Mouse (Mus musculus) lung, embryonic 14.5 days (tissue): ENCODE results near the gene Gorasp2. TPM values are rescaled to one million over a fixed set of nuclear protein-coding genes. Genes with fewer than 3 reads are reported as not detected.

Source experiments
- ATAC-seq: fragments of 200-750 bp; cut with Nextera tagmentation; 2 replicates; pipeline ENCODE4 v1.8.0; 2017; ENCODE audit warnings: mild to moderate bottlenecking, moderate TSS enrichment, moderate library complexity; ENCODE audit not compliant: insufficient read depth
- DNase-seq: peaks from one replicate; pipeline ENCODE4 v3.0.0-alpha.2; 2015
- H3K27ac ChIP-seq: fragments of 300-500 bp; sonication (generic); 2 replicates; pipeline ENCODE4 v1.5.1; 2014; ENCODE audit warnings: low read depth, mild to moderate bottlenecking, moderate library complexity
- H3K27me3 ChIP-seq: fragments of 300-500 bp; sonication (generic); 2 replicates; pipeline ENCODE4 v1.6.1; 2014; ENCODE audit warnings: low read length, control low read depth; ENCODE audit not compliant: insufficient read depth
- H3K36me3 ChIP-seq: fragments of 300-500 bp; sonication (generic); 2 replicates; pipeline ENCODE4 v1.6.1; 2014; ENCODE audit warnings: control low read depth; ENCODE audit not compliant: insufficient read depth
- H3K4me1 ChIP-seq: fragments of 300-500 bp; sonication (generic); 2 replicates; pipeline ENCODE4 v1.6.1; 2014; ENCODE audit warnings: antibody characterized with exemption, control low read depth; ENCODE audit not compliant: insufficient read depth
- H3K4me2 ChIP-seq: fragments of 300-500 bp; sonication (generic); 2 replicates; pipeline ENCODE4 v1.6.1; 2014; ENCODE audit warnings: mild to moderate bottlenecking
- H3K4me3 ChIP-seq: fragments of 300-500 bp; sonication (generic); 2 replicates; pipeline ENCODE4 v1.5.1; 2014; ENCODE audit warnings: low read depth, low read length
- H3K9ac ChIP-seq: fragments of 300-500 bp; sonication (generic); 2 replicates; pipeline ENCODE4 v1.6.1; 2014
- H3K9me3 ChIP-seq: fragments of 300-500 bp; sonication (generic); 2 replicates; pipeline ENCODE4 v1.6.1; 2016; ENCODE audit warnings: low read depth, low read length, control low read depth
- CTCF ChIP-seq: IDR thresholded peaks from 2 replicates; pipeline ENCODE4 v1.5.1; 2016; ENCODE audit warnings: antibody characterized with exemption, low read depth
- WGBS: fragments of 180-500 bp; shearing (Covaris S2); extraction: QIAGEN DNeasy Blood & Tissue Kit; methylation state at CpG from one replicate; pipeline ENCODE4 v1.1.7; 2014; 5-methylcytosine and 5-hydroxymethylcytosine counted together
- polyA plus RNA-seq: library from polyadenylated mRNA; unstranded; fragments of >200 nt; fragmentation: Nextera tagmentation; extraction: Ambion mirVana; gene quantifications from 2 replicates; pipeline ENCODE4 v1.2.1, GENCODE M21; 2014

Gorasp2 gene
- polyA plus RNA-seq, 1 experiment from 2014 or later = 208 TPM

GRCm38 (mm10) chr2:70625761-70626160, 35.6 kb upstream of the Gorasp2 start:
- no peak overlapping the region for H3K4me3 ChIP-seq
- H3K9ac ChIP-seq = no peak overlapping the region
- H3K27ac ChIP-seq = no peak overlapping the region
- no peaks in the 10 kb centered on the region for H3K36me3 ChIP-seq
- DNase-seq = peak; percentile 30
- no peaks in the 10 kb centered on the region for H3K4me1 ChIP-seq
- no peak for TF ChIP-seq CTCF
- H3K27me3 ChIP-seq = no peaks in the 10 kb centered on the region
- H3K9me3 ChIP-seq = no peaks in the 10 kb centered on the region
- 56% methylated on average over 7 of the region's 7 CpGs for WGBS
- ATAC-seq = no peak
- no peak overlapping the region for H3K4me2 ChIP-seq

- no peak for DNase-seq
- Histone ChIP-seq H3K4me1 (no peaks in the 10 kb centered on the region), H3K27me3 (no peaks in the 10 kb centered on the region), H3K4me3 (no peak overlapping the region), H3K27ac (no peak overlapping the region), H3K9ac (no peak overlapping the region), H3K4me2 (no peak overlapping the region), H3K36me3 (no peaks in the 10 kb centered on the region), H3K9me3 (no peaks in the 10 kb centered on the region)
- no peak for TF ChIP-seq CTCF
- ATAC-seq = no peak
- WGBS = 90% methylated on average over 12 of the region's 12 CpGs
Measured at GRCm38 (mm10) chr2:70628397-70628796, 33.0 kb upstream of the Gorasp2 start.

GRCm38 (mm10) chr2:70629339-70629761, 32.0 kb upstream of the Gorasp2 start:
- ATAC-seq = peak; percentile 87
- WGBS = 10% methylated on average over 10 of the region's 10 CpGs
- H3K4me3 ChIP-seq = peak overlapping the region; percentile 15
- no peak for TF ChIP-seq CTCF
- no peaks in the 10 kb centered on the region for H3K9me3 ChIP-seq
- no peak overlapping the region for H3K27ac ChIP-seq
- no peak overlapping the region for H3K9ac ChIP-seq
- H3K36me3 ChIP-seq = no peaks in the 10 kb centered on the region
- no peaks in the 10 kb centered on the region for H3K27me3 ChIP-seq
- H3K4me2 ChIP-seq = peak overlapping the region; percentile 45
- peak; percentile 82 for DNase-seq
- H3K4me1 ChIP-seq = no peaks in the 10 kb centered on the region

- Histone ChIP-seq H3K4me1 (no peaks in the 10 kb centered on the region), H3K9ac (no peak overlapping the region), H3K27ac (no peak overlapping the region), H3K36me3 (no peaks in the 10 kb centered on the region), H3K4me3 (no peak overlapping the region), H3K27me3 (no peaks in the 10 kb centered on the region), H3K4me2 (peak overlapping the region; percentile 45), H3K9me3 (no peaks in the 10 kb centered on the region)
- DNase-seq (no peak), ATAC-seq (no peak)
- WGBS = 52% methylated on average over 3 of the region's 3 CpGs
- no peak for TF ChIP-seq CTCF
Measured at GRCm38 (mm10) chr2:70629921-70630320, 31.5 kb upstream of the Gorasp2 start.

- WGBS = 96% methylated on average over 1 of the region's 1 CpGs
- Histone ChIP-seq H3K9ac (no peak overlapping the region), H3K9me3 (no peaks in the 10 kb centered on the region), H3K4me1 (no peaks in the 10 kb centered on the region), H3K36me3 (no peaks in the 10 kb centered on the region), H3K27me3 (no peaks in the 10 kb centered on the region), H3K4me2 (no peak overlapping the region), H3K27ac (no peak overlapping the region), H3K4me3 (no peak overlapping the region)
- no peak for DNase-seq
- ATAC-seq = no peak
- no peak for TF ChIP-seq CTCF
Measured at GRCm38 (mm10) chr2:70631321-70631720, 30.1 kb upstream of the Gorasp2 start.

- Histone ChIP-seq H3K36me3 (no peaks in the 10 kb centered on the region), H3K27ac (no peak overlapping the region), H3K4me2 (no peak overlapping the region), H3K9me3 (no peaks in the 10 kb centered on the region), H3K4me3 (no peak overlapping the region), H3K27me3 (no peaks in the 10 kb centered on the region), H3K4me1 (no peaks in the 10 kb centered on the region), H3K9ac (no peak overlapping the region)
- ATAC-seq = no peak
- 73% methylated on average over 1 of the region's 1 CpGs for WGBS
- DNase-seq = no peak
- no peak for TF ChIP-seq CTCF
Measured at GRCm38 (mm10) chr2:70632412-70632811, 29.0 kb upstream of the Gorasp2 start.

- no peak overlapping the region for H3K4me3 ChIP-seq
- H3K4me1 ChIP-seq = no peaks in the 10 kb centered on the region
- no peaks in the 10 kb centered on the region for H3K27me3 ChIP-seq
- no peak overlapping the region for H3K4me2 ChIP-seq
- no peak for TF ChIP-seq CTCF
- WGBS = 81% methylated on average over 5 of the region's 5 CpGs
- no peak overlapping the region for H3K27ac ChIP-seq
- ATAC-seq (no peak), DNase-seq (no peak)
- no peaks in the 10 kb centered on the region for H3K36me3 ChIP-seq
- H3K9me3 ChIP-seq = no peaks in the 10 kb centered on the region
- no peak overlapping the region for H3K9ac ChIP-seq
Measured at GRCm38 (mm10) chr2:70634028-70634690, 27.2 kb upstream of the Gorasp2 start.

- no peak for ATAC-seq
- Histone ChIP-seq H3K4me1 (no peaks in the 10 kb centered on the region), H3K27me3 (no peaks in the 10 kb centered on the region), H3K4me2 (no peak overlapping the region), H3K9me3 (no peaks in the 10 kb centered on the region), H3K36me3 (no peaks in the 10 kb centered on the region), H3K9ac (no peak overlapping the region), H3K27ac (no peak overlapping the region), H3K4me3 (no peak overlapping the region)
- DNase-seq = peak; percentile 18
- no peak for TF ChIP-seq CTCF
Measured at GRCm38 (mm10) chr2:70640968-70641367, 20.4 kb upstream of the Gorasp2 start.
